Mouse (Mus musculus) heart, adult 8-10 months (tissue): ENCODE measurements at regions not wholly inside any gene's neighbourhood (a gene's known extent, or its start where the extent isn't known, plus 50 kb on each side); places are given as distances from the start of the nearest gene placed in this dataset.
A peak's percentile ranks its signal among the peaks of the same experiment; 100 is the strongest.

ENCODE experiments used
- DNase-seq: peaks from one replicate; pipeline ENCODE4 v3.0.0; 2022; ENCODE audit warnings: low spot score

DNA sequence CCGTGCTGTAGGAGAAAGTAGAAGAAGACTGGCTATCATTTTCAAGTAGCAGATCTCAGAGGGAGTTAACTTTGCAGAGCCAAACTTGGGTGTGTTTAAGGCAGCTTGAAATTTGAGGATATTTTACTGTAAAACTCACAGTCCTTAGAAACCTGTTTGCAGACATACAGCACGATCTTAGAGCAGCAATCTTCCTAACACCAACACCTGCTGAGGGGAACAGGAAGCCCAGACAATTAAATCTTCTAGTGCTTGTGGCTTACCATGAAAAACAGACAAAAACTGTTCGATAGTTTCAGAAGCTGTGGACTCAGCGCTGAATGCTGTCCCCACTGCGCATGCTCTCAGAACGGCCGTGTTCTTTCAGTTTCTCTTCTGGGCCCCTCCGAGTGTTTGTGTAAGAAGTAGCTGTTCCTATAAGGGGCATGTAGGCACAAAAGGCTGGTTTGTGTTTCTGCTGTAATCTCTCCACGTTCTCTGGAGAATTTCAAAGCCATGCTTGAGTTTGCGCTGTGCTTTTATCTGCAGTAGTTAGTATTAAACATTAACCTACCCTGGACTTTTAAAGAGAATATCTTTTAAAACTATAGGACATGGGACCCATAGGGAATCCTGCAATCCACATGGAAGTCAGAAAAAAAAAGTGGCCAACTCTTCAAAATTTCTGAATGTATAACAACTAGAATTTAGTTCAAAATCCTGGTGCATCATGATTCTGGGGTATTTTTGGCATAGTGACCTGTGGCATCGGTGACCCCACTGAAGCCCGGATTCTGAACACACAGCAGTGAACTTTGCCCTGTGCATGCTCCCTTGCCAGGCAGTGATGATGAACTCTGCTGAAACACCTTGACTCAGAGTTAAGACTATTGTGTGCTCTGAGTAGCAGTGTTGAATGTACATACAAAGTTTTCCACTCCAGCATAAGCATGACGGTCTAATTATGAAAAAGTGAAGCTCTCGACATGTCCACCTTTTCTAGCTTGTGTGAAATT, 584.4 kb downstream of the Etnk1 start:
- DNase-seq, result peak; percentile 17

DNA sequence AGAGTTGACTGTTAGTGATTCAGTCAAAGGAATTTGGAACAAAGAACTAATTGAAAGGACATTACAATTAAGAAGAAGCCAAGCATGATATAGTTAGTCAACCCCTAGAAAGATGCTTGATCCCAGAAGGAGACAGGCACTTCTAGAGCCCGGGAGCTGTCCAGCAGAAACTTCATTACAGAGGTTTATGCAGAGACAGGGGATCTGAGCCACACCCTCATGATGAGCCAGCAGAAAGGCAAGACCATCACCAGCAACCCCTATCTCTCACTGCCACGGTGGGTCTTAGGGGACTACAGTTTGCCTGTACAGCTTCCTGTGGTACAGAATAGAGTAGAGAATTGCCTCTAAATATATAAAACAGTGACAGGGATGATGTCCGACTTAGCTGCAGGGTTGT, 590.4 kb downstream of the Etnk1 start:
- no peak for DNase-seq

DNA sequence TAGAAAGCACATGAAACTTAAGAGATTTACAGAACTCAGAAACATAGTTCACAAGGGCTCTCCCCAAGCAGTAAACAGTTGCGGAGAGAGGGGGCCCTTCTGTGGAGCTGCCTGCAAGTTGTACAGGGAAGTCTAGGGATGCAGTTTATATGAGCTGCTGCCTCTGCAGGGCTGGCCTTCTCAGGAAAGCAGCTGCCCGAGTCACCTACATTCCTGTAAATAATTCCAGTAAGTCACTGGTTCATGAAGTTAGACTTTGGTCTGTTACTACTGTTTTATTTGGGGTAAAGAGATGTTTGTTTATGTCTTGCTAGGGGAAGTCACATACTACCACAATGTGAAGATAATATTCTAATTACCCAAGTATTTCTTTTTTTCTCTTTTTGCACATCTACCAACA, 601.1 kb downstream of the Etnk1 start:
- no peak for DNase-seq
